Mouse (Mus musculus): ENCODE results near the gene Ncapg.
"Not testable (repeated sequence)": the region's sequence is repeated elsewhere in the genome, so short reads cannot be mapped to it uniquely, and the experiment has no call there.

The Ncapg gene

DNA sequence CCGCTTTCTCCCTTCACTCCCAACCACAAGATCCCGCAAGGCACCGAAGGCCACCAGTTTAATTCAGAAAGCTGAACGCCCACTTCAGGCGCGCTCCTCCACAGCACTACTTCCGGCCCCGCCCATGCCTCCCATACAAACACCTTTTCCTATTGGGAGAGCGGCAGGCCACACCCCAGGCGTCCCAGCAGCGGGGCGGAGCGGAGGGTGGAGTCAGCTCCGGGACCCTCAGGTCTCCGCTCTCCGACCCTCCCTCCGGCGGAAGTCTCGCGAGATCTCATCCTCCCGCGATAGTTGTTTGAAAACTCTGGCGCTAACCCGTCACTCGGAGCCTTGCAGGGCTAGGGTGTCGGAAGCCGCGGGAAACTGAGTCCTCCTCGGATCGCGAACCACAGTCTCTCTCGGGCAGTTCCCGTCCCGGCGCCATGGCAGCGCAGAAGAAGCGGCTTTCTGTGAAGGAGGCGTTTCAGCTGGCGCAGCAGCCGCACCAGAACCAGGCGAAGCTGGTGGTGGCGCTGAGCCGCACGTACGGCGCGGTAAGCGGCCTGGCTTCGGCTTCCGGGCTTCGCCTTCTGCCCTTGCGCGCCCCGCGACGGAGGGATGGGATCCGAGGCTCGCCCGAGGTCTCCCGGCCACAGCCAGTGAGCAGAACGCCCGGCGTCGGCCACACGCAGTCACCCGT, at the start of gene Ncapg:
Gene Ncapg, plus strand, starts transcription at position 322 of the 682 bp plus-strand sequence.
- DNase-seq = peak; percentile 100

GRCm38 (mm10) chr5:45621511-45621910, 48.2 kb upstream of the Ncapg start:
- DNase-seq = no peak

- DNase-seq = peak; percentile 63 to 65
These were observed 41.9 kb upstream of the Ncapg start for GRCm38 (mm10) chr5:45627771-45628170.

- DNase-seq = no peak
These were observed 40.2 kb upstream of the Ncapg start for GRCm38 (mm10) chr5:45629470-45629869.

- DNase-seq = peak; percentile 36 to 58
These were observed 31.3 kb upstream of the Ncapg start for GRCm38 (mm10) chr5:45638378-45638777.

- peak; percentile 87 for DNase-seq
These were observed 30.7 kb upstream of the Ncapg start, which contains the start of gene Fam184b for GRCm38 (mm10) chr5:45638806-45639714. Gene Fam184b (minus strand): TSS chr5:45639614.

- DNase-seq = no peak
These were observed 30.0 kb upstream of the Ncapg start for GRCm38 (mm10) chr5:45639715-45640092.

GRCm38 (mm10) chr5:45651026-45651703, 18.6 kb upstream of the Ncapg start:
- DNase-seq = no peak

- DNase-seq = not testable (repeated sequence)
These were observed 11.3 kb upstream of the Ncapg start for GRCm38 (mm10) chr5:45658406-45658805.

- DNase-seq = peak; percentile 15 to 54
These were observed 1.4 kb upstream of the Ncapg start for GRCm38 (mm10) chr5:45668324-45668723.

DNA sequence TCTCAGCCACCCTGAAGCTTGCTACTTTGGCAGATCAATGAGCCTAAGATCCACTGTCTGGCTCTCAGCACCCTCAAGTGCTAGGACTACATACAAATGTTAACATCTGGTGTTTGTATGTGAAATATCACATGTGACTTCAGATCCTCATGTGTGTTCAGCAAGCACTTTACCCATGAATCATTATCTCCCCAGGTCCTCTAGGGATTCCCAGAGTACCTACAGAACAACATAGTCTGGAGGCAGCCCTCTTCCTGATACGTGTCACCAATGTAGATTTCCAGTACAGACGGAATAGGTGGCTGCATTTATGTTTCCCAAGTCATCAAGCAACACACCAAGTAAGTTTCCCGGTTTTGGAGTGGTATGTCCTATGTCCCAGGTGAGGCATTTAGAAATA, 888 bp upstream of the Ncapg start:
- no peak for DNase-seq

DNA sequence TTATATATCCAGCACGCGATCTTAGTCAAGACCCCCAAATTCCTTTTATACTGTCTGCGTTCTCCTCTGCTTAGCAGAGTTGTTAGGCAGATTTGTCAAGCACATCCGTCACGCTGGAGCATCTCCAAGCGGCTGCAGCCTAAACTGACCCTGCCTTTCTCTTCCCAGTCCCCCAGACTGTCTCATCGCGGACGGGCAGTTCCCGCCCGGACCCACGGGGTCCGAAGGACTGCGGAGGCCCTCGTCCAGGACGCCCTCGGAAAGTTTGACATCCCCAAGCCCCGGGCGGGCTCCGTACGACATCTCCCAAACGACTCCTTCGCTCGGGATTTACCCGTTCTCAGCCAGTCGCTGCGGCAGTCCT, 503 bp upstream of the Ncapg start:
- DNase-seq = no peak

DNA sequence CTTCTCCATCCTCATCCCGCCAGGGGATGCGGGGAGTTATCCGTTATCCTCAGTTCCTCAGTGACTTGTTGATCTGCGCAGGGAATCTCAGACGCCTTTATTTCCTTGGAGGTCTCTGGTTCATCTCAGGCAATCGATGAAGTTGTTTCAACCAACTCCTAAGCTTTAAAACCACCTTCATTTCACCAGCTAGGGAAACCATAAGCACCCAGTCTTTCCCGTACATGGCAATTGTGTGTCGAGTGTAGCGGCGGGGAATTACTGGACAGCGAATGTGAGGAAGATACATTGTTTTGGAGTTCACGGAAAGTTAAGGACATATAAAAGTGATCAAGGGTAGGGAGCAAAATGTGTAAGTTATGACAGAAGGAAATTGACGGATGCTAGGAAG, 556 bp downstream of the Ncapg start:
- no peak for DNase-seq

DNA sequence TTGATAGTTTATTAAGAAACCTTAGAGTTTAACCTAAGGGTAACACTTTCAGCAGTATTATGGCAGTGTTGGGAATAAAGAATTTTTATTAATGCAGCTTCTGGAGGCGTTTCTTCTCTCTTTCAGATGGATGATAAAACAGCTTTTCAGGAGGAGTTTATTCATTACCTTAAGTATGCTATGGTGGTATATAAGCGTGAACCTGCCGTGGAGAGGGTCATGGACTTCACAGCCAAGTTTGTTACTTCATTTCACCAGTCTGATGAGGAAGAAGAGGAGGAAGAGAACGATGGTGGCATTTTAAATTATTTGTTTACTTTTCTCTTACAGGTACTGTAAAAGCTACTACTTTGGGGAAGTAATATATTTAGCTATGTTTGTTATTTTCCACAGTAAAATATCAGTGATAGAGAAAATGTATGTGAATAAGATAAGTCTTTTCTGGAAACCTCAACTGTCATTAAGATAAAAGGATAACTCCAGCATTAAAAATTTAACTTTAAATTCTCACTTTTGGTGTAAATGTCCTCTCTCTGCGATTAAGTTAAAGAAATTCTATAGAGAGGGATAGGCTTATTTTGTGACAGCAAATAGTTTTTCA, 1.3 kb downstream of the Ncapg start:
- DNase-seq = no peak

GRCm38 (mm10) chr5:45675032-45675431, 5.3 kb downstream of the Ncapg start:
- DNase-seq = no peak

GRCm38 (mm10) chr5:45677639-45678038, 7.9 kb downstream of the Ncapg start:
- no peak for DNase-seq

DNA sequence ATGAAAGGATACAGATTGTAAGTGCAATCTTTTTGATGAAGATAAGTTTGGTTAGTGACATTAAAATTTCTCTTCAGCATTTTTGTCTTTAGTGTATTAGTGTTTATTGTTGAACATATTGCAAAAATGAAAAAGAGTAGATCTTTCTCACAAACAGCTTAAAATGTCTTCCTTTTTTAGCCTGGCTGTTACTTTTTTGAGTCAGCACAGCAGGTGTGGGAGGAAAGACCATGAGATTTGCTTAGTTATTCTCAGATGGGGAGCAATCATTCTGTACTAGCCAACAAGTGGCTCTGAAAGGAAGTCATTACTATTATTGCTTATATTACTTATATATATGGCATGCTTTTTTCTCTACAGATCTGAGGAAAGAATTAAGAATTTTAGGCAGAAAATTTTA, 10.2 kb downstream of the Ncapg start:
- no peak for DNase-seq

DNA sequence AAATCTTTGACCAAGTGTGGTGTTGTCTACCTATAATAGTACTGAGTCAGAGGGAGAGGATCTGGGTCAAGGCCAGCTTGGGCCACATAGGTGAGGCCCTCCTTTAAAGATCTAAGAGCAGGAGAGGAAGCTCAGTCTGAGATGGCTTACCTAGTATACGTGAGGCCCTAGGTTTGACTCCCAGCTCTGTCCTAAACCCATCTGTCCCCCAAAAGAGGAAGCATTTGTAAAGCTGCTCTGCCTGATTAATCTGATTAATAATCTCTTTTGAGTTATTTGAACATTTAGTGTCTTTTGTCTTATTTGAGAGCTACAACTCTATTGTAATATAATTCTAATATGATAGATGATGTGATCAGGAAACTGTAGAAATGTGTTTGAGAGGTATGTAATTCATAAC, 13.7 kb downstream of the Ncapg start:
- DNase-seq = no peak

GRCm38 (mm10) chr5:45685243-45685642, 15.5 kb downstream of the Ncapg start:
- DNase-seq = no peak

GRCm38 (mm10) chr5:45686223-45686622, 16.5 kb downstream of the Ncapg start:
- DNase-seq = no peak

GRCm38 (mm10) chr5:45689152-45689551, 19.4 kb downstream of the Ncapg start:
- no peak for DNase-seq

- no peak for DNase-seq
These were observed 21.1 kb downstream of the Ncapg start for GRCm38 (mm10) chr5:45690802-45691201.

- DNase-seq = no peak
These were observed 22.0 kb downstream of the Ncapg start for GRCm38 (mm10) chr5:45691678-45692077.
